Mouse (Mus musculus): Measurements from ENCODE around the gene Rrbp1. TPM values are rescaled to one million over a fixed set of nuclear protein-coding genes. Genes with fewer than 3 reads are reported as not detected.

Gene Rrbp1
- polyA plus RNA-seq, 1 experiment: 127 TPM

- Histone ChIP-seq H3K4me3 (no peak overlapping the region), H3K79me2 (ENCODE audit: control insufficient read depth, insufficient read depth) (peaks cover 8% of the 10 kb centered on the region)
- TF ChIP-seq USF1 (IDR thresholded peaks at IDR 0.05; ENCODE audit: low read depth) (no peak), MYOG (IDR thresholded peaks at IDR 0.05; ENCODE audit: control insufficient read depth in 1 of 3, insufficient read depth in 1 of 3, insufficient read length in 2 of 3, low read depth in 2 of 3) (no peak), TCF3 (IDR thresholded peaks at IDR 0.05; ENCODE audit: insufficient read length, low read depth) (no peak), TCF12 (IDR thresholded peaks at IDR 0.05; ENCODE audit: insufficient read depth, poor library complexity, severe bottlenecking) (no peak), REST (IDR thresholded peaks at IDR 0.05; ENCODE audit: insufficient read depth, insufficient read length) (no peak), POLR2A (IDR thresholded peaks at IDR 0.05; ENCODE audit: insufficient read length, low read depth) (no peak), CEBPB (IDR thresholded peaks at IDR 0.05; ENCODE audit: insufficient read depth, poor library complexity, severe bottlenecking) (no peak), POLR2AphosphoS2 (IDR thresholded peaks at IDR 0.05; ENCODE audit: insufficient read length, low read depth) (no peak), MYOD1 (IDR thresholded peaks at IDR 0.05; ENCODE audit: control insufficient read depth in 1 of 3, insufficient read length in 2 of 3, low read depth in 2 of 3) (no peak), SRF (IDR thresholded peaks at IDR 0.05; ENCODE audit: control insufficient read depth, insufficient read length, low read depth) (no peak), E2F4 (IDR thresholded peaks at IDR 0.05; ENCODE audit: insufficient read depth) (no peak), MAX (IDR thresholded peaks at IDR 0.05; ENCODE audit: low read depth) (no peak)
Observed at GRCm38 (mm10) chr2:144014481-144014880, 3.4 kb upstream of the Rrbp1 start.

GRCm38 (mm10) chr2:144014051-144014450 is 3.0 kb upstream of the Rrbp1 start:
- H3K27me3 ChIP-seq (ENCODE audit: control insufficient read depth, insufficient read depth, insufficient read length): no peaks in the 10 kb centered on the region
- H3K4me2 ChIP-seq (ENCODE audit: low read depth): no peak overlapping the region
- no peak overlapping the region for H3ac ChIP-seq (ENCODE audit: control insufficient read depth, insufficient read length)
- H3K4me3 ChIP-seq: no peak overlapping the region
- H3K79me2 ChIP-seq (ENCODE audit: control insufficient read depth, insufficient read depth): peaks cover 12% of the 10 kb centered on the region
- no peaks in the 10 kb centered on the region for H3K36me3 ChIP-seq (ENCODE audit: control insufficient read depth, insufficient read depth)
- no peak for TF ChIP-seq REST (IDR thresholded peaks at IDR 0.05; ENCODE audit: insufficient read depth, insufficient read length)
- no peak for TF ChIP-seq MYOG (IDR thresholded peaks at IDR 0.05; ENCODE audit: control insufficient read depth in 1 of 3, insufficient read depth in 1 of 3, insufficient read length in 2 of 3, low read depth in 2 of 3)
- TF ChIP-seq TCF12 (IDR thresholded peaks at IDR 0.05; ENCODE audit: insufficient read depth, poor library complexity, severe bottlenecking): no peak
- TF ChIP-seq MAX (IDR thresholded peaks at IDR 0.05; ENCODE audit: low read depth): no peak
- no peak for TF ChIP-seq CEBPB (IDR thresholded peaks at IDR 0.05; ENCODE audit: insufficient read depth, poor library complexity, severe bottlenecking)
- TF ChIP-seq SRF (IDR thresholded peaks at IDR 0.05; ENCODE audit: control insufficient read depth, insufficient read length, low read depth): no peak
- TF ChIP-seq MYOD1 (IDR thresholded peaks at IDR 0.05; ENCODE audit: control insufficient read depth in 1 of 3, insufficient read length in 2 of 3, low read depth in 2 of 3): no peak
- TF ChIP-seq USF1 (IDR thresholded peaks at IDR 0.05; ENCODE audit: low read depth): no peak
- TF ChIP-seq E2F4 (IDR thresholded peaks at IDR 0.05; ENCODE audit: insufficient read depth): no peak
- TF ChIP-seq POLR2A (IDR thresholded peaks at IDR 0.05; ENCODE audit: insufficient read length, low read depth): no peak
- TF ChIP-seq POLR2AphosphoS2 (IDR thresholded peaks at IDR 0.05; ENCODE audit: insufficient read length, low read depth): no peak
- no peak for TF ChIP-seq TCF3 (IDR thresholded peaks at IDR 0.05; ENCODE audit: insufficient read length, low read depth)

More at GRCm38 (mm10) chr2:144014481-144014880, 3.4 kb upstream of the Rrbp1 start:
- Histone ChIP-seq H3K27me3 (ENCODE audit: control insufficient read depth, insufficient read depth, insufficient read length) (no peaks in the 10 kb centered on the region), H3ac (ENCODE audit: control insufficient read depth, insufficient read length) (no peak overlapping the region), H3K4me2 (ENCODE audit: low read depth) (no peak overlapping the region), H3K36me3 (ENCODE audit: control insufficient read depth, insufficient read depth) (no peaks in the 10 kb centered on the region)

GRCm38 (mm10) chr2:144010282-144011044 is 600 bp downstream of the Rrbp1 start:
- H3K79me2 ChIP-seq (ENCODE audit: control insufficient read depth, insufficient read depth): peaks cover 48% of the 10 kb centered on the region
- no peaks in the 10 kb centered on the region for H3K27me3 ChIP-seq (ENCODE audit: control insufficient read depth, insufficient read depth, insufficient read length)
- H3K36me3 ChIP-seq (ENCODE audit: control insufficient read depth, insufficient read depth): no peaks in the 10 kb centered on the region
- peak overlapping the region; percentile 75 for H3K4me2 ChIP-seq (ENCODE audit: low read depth)
- TF ChIP-seq SRF (IDR thresholded peaks at IDR 0.05; ENCODE audit: control insufficient read depth, insufficient read length, low read depth): peak; percentile 22
- TF ChIP-seq POLR2AphosphoS2 (IDR thresholded peaks at IDR 0.05; ENCODE audit: insufficient read length, low read depth): peak; percentile 51
- peak in 1 of 3 experiments; percentile 16 for TF ChIP-seq MYOG (IDR thresholded peaks at IDR 0.05; ENCODE audit: control insufficient read depth in 1 of 3, insufficient read depth in 1 of 3, insufficient read length in 2 of 3, low read depth in 2 of 3)
- TF ChIP-seq MYOD1 (IDR thresholded peaks at IDR 0.05; ENCODE audit: control insufficient read depth in 1 of 3, insufficient read length in 2 of 3, low read depth in 2 of 3): no peak
- no peak for TF ChIP-seq CEBPB (IDR thresholded peaks at IDR 0.05; ENCODE audit: insufficient read depth, poor library complexity, severe bottlenecking)
- no peak for TF ChIP-seq USF1 (IDR thresholded peaks at IDR 0.05; ENCODE audit: low read depth)
- TF ChIP-seq MAX (IDR thresholded peaks at IDR 0.05; ENCODE audit: low read depth): no peak
- TF ChIP-seq TCF12 (IDR thresholded peaks at IDR 0.05; ENCODE audit: insufficient read depth, poor library complexity, severe bottlenecking): no peak
- no peak for TF ChIP-seq TCF3 (IDR thresholded peaks at IDR 0.05; ENCODE audit: insufficient read length, low read depth)
- no peak for TF ChIP-seq POLR2A (IDR thresholded peaks at IDR 0.05; ENCODE audit: insufficient read length, low read depth)
- TF ChIP-seq REST (IDR thresholded peaks at IDR 0.05; ENCODE audit: insufficient read depth, insufficient read length): no peak
- no peak for TF ChIP-seq E2F4 (IDR thresholded peaks at IDR 0.05; ENCODE audit: insufficient read depth)
- H3K4me3 ChIP-seq: peak overlapping the region; percentile 36
- peak overlapping the region; percentile 99 for H3ac ChIP-seq (ENCODE audit: control insufficient read depth, insufficient read length)

- TF ChIP-seq CEBPB (IDR thresholded peaks at IDR 0.05; ENCODE audit: insufficient read depth, poor library complexity, severe bottlenecking) (peak; percentile 67; the same call in 1 of the 2 replicates), MYOD1 (IDR thresholded peaks at IDR 0.05; ENCODE audit: control insufficient read depth in 1 of 3, insufficient read length in 2 of 3, low read depth in 2 of 3) (no peak), TCF3 (IDR thresholded peaks at IDR 0.05; ENCODE audit: insufficient read length, low read depth) (no peak), MAX (IDR thresholded peaks at IDR 0.05; ENCODE audit: low read depth) (no peak), TCF12 (IDR thresholded peaks at IDR 0.05; ENCODE audit: insufficient read depth, poor library complexity, severe bottlenecking) (no peak), SRF (IDR thresholded peaks at IDR 0.05; ENCODE audit: control insufficient read depth, insufficient read length, low read depth) (no peak), E2F4 (IDR thresholded peaks at IDR 0.05; ENCODE audit: insufficient read depth) (no peak)
- Histone ChIP-seq H3K4me2 (ENCODE audit: low read depth) (peak overlapping the region; percentile 75), H3ac (ENCODE audit: control insufficient read depth, insufficient read length) (peak overlapping the region; percentile 99)
Observed at GRCm38 (mm10) chr2:144009551-144010281, 1.3 kb downstream of the Rrbp1 start.

More at GRCm38 (mm10) chr2:144009551-144010281, 1.3 kb downstream of the Rrbp1 start:
- H3K4me3 ChIP-seq: peak overlapping the region; percentile 36
- H3K79me2 ChIP-seq (ENCODE audit: control insufficient read depth, insufficient read depth): peaks cover 55% of the 10 kb centered on the region
- H3K36me3 ChIP-seq (ENCODE audit: control insufficient read depth, insufficient read depth): no peaks in the 10 kb centered on the region
- no peaks in the 10 kb centered on the region for H3K27me3 ChIP-seq (ENCODE audit: control insufficient read depth, insufficient read depth, insufficient read length)

Data from myocyte (in vitro differentiated cells).